Mouse (Mus musculus) hindbrain, postnatal 0 days (tissue): ENCODE results near the gene Slc13a4. TPM values are rescaled to one million over a fixed set of nuclear protein-coding genes. Genes with fewer than 3 reads are reported as not detected.
A peak's percentile ranks its signal among the peaks of the same experiment; 100 is the strongest.

Experiments
- ATAC-seq: fragments of 200-750 bp; cut with Nextera tagmentation; 2 replicates; pipeline ENCODE4 v1.8.0; 2017; ENCODE audit warnings: mild to moderate bottlenecking, moderate TSS enrichment, moderate library complexity
- DNase-seq: peaks from one replicate; pipeline ENCODE4 v3.0.0-alpha.2; 2015; ENCODE audit warnings: low spot score
- H3K27ac ChIP-seq: fragments of 300-500 bp; sonication (generic); 2 replicates; pipeline ENCODE4 v1.5.1; 2014; ENCODE audit warnings: mild to moderate bottlenecking
- H3K27me3 ChIP-seq: fragments of 300-500 bp; sonication (generic); 2 replicates; pipeline ENCODE4 v1.6.1; 2014; ENCODE audit warnings: low read length, mixed read lengths; ENCODE audit not compliant: insufficient read depth
- H3K36me3 ChIP-seq: fragments of 300-500 bp; sonication (generic); 2 replicates; pipeline ENCODE4 v1.6.1; 2014; ENCODE audit warnings: low read length, mixed read lengths; ENCODE audit not compliant: insufficient read depth
- H3K4me1 ChIP-seq: fragments of 300-500 bp; sonication (generic); 2 replicates; pipeline ENCODE4 v1.6.1; 2014; ENCODE audit warnings: antibody characterized with exemption, low read length, mixed read lengths; ENCODE audit not compliant: insufficient read depth
- H3K4me2 ChIP-seq: fragments of 300-500 bp; sonication (generic); 2 replicates; pipeline ENCODE4 v1.6.1; 2014; ENCODE audit warnings: low read depth, mild to moderate bottlenecking, low read length, moderate library complexity, mixed read lengths
- H3K4me3 ChIP-seq: fragments of 300-500 bp; sonication (generic); 2 replicates; pipeline ENCODE4 v1.5.1; 2014; ENCODE audit warnings: low read length
- H3K9ac ChIP-seq: fragments of 300-500 bp; sonication (generic); replicated peaks from 2 replicates; pipeline ENCODE4 v1.6.1; 2014; ENCODE audit warnings: mild to moderate bottlenecking, low read length, moderate library complexity, mixed read lengths
- H3K9me3 ChIP-seq: fragments of 300-500 bp; sonication (generic); 2 replicates; pipeline ENCODE4 v1.6.1; 2016; ENCODE audit warnings: low read length, mixed read lengths
- CTCF ChIP-seq: IDR thresholded peaks from 2 replicates; pipeline ENCODE4 v1.5.1; 2016; ENCODE audit warnings: antibody characterized with exemption, control low read depth, low read depth
- WGBS: fragments of 180-500 bp; shearing (Covaris S2); extraction: QIAGEN DNeasy Blood & Tissue Kit; methylation state at CpG from one replicate; pipeline ENCODE4 v1.1.7; 2014; 5-methylcytosine and 5-hydroxymethylcytosine counted together
- polyA plus RNA-seq: library from polyadenylated mRNA; unstranded; fragments of >200 nt; fragmentation: Nextera tagmentation; extraction: Ambion mirVana; gene quantifications from 2 replicates; pipeline ENCODE4 v1.2.1, GENCODE M21; 2015
- total RNA-seq: library from RNA; depleted of rRNA; stranded (reverse); fragments of >200 nt; gene quantifications from 2 replicates; pipeline ENCODE4 v1.2.3, GENCODE M21; 2014

Gene Slc13a4
- total and polyA plus RNA-seq, 2 experiments from 2014 or later = 14.6 to 22.2 TPM

DNA sequence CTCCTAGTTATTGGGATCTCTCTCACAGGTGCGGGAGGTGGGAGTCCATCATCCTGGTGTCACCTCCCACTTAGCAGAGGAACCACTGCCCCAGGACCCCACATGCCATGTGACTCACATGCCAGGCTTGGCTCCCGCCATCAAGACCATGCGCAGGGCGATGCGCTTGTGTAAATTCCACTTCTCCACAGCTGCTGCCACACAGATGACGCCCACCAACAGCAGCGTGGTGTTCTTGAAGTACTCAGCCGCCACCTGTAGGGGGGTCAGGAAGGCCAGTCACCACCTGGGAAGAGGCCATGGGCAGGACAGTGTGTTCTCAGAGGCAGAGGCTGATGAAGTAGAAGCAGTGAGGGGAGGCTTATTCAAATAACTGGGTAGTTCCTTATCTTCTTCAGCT lies 18.3 kb downstream of the Slc13a4 start:
- H3K27ac ChIP-seq = no peak overlapping the region
- H3K9me3 ChIP-seq = no peaks in the 10 kb centered on the region
- H3K4me3 ChIP-seq = no peak overlapping the region
- H3K4me1 ChIP-seq = peaks cover 8% of the 10 kb centered on the region
- no peaks in the 10 kb centered on the region for H3K27me3 ChIP-seq
- no peak for TF ChIP-seq CTCF
- no peaks in the 10 kb centered on the region for H3K36me3 ChIP-seq
- 95% methylated on average over 8 of the region's 8 CpGs for WGBS
- no peak overlapping the region for H3K9ac ChIP-seq
- no peak for DNase-seq
- ATAC-seq = no peak
- H3K4me2 ChIP-seq = no peak overlapping the region

DNA sequence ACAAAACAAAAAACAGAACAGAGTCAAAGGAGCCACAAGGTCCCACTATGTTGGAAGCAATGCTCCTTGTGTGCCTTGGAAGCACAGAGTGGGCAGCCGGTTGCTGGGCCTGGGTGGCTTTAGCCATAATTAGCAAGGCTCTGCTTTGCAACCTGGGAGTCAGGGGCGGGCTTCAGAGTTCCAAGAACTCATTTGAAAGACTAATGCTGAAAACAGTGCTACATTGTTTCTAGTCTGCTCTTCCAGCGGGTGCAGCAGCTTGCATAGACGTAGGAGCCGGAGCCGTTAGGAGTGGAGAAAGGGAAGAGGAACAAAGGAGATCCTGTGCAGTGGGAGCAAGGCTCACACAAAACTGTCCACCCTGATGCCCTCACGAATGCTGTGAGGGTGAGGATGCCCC lies 19.0 kb downstream of the Slc13a4 start:
- no peaks in the 10 kb centered on the region for H3K27me3 ChIP-seq
- no peak overlapping the region for H3K4me3 ChIP-seq
- H3K27ac ChIP-seq = peak overlapping the region; percentile 67
- no peak overlapping the region for H3K9ac ChIP-seq
- no peak for TF ChIP-seq CTCF
- no peaks in the 10 kb centered on the region for H3K9me3 ChIP-seq
- no peaks in the 10 kb centered on the region for H3K36me3 ChIP-seq
- ATAC-seq (peak; percentile 70), DNase-seq (peak; percentile 48)
- 20% methylated on average over 7 of the region's 7 CpGs for WGBS
- no peak overlapping the region for H3K4me2 ChIP-seq
- peaks cover 8% of the 10 kb centered on the region for H3K4me1 ChIP-seq

DNA sequence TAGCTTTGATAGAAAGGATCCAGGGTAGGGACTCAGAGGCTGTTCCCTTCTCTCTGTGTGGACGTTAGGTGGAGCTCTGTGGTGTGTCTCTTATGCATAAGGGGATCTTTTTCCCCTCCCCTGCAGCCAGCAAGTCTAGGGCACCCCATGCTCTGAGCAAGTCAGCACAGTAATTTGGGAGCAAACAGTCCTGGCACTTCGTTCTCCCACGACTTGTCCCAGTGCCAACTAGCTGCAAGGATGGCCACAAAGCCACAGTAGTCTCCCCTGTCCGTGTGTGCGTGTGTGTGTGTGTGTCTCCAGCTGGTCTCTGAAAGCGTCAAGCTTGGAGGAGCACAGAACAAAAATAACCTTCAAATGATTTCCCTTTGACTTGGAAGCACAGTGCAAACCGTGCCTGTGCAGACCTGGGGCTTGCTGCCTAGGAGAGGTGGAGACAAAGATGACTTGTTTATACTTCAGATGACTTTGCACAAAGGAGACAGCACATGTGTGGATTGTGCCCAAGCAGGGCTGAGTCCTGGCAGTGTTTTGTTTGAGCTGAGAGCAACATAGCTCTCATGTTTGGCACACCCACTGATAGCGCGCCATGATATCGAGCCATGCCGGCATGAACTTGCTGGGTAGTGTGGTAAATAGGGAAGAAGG lies 19.7 kb downstream of the Slc13a4 start:
- Histone ChIP-seq H3K36me3 (no peaks in the 10 kb centered on the region), H3K27me3 (no peaks in the 10 kb centered on the region), H3K9ac (no peak overlapping the region), H3K9me3 (no peaks in the 10 kb centered on the region), H3K27ac (peak overlapping the region; percentile 67), H3K4me2 (peak overlapping the region; percentile 23; the same call in 1 of the 2 replicates), H3K4me3 (no peak overlapping the region), H3K4me1 (peaks cover 8% of the 10 kb centered on the region)
- peak; percentile 76 for DNase-seq
- TF ChIP-seq CTCF = peak; percentile 35; the same call in 1 of the 2 replicates
- peak; percentile 83 for ATAC-seq
- WGBS = 30% methylated on average over 11 of the region's 11 CpGs

DNA sequence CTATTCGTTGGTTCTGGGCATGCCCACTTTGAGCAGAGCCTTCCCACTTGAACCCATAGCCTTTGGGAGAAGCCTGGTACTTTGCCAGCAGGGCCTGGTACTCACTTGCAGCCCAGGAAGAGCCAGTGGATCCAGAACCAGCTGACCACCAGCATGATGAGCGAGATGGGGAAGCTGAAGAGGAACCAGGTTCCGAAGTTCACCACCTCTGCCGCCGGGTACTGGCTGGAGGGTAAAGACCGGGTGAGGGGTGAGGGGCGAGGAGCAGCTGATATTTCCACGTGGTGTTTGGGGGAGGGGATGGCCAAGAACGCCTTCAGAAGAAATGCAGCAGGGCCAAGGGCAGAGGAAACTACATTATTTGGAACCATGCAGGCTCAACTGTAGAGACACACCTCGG lies 28.6 kb downstream of the Slc13a4 start:
- no peak for DNase-seq
- Histone ChIP-seq H3K9ac (no peak overlapping the region), H3K9me3 (no peaks in the 10 kb centered on the region), H3K4me3 (no peak overlapping the region), H3K27ac (no peak overlapping the region), H3K36me3 (no peaks in the 10 kb centered on the region), H3K4me2 (no peak overlapping the region), H3K4me1 (no peaks in the 10 kb centered on the region), H3K27me3 (no peaks in the 10 kb centered on the region)
- WGBS = 90% methylated on average over 10 of the region's 10 CpGs
- no peak for TF ChIP-seq CTCF
- ATAC-seq = no peak

DNA sequence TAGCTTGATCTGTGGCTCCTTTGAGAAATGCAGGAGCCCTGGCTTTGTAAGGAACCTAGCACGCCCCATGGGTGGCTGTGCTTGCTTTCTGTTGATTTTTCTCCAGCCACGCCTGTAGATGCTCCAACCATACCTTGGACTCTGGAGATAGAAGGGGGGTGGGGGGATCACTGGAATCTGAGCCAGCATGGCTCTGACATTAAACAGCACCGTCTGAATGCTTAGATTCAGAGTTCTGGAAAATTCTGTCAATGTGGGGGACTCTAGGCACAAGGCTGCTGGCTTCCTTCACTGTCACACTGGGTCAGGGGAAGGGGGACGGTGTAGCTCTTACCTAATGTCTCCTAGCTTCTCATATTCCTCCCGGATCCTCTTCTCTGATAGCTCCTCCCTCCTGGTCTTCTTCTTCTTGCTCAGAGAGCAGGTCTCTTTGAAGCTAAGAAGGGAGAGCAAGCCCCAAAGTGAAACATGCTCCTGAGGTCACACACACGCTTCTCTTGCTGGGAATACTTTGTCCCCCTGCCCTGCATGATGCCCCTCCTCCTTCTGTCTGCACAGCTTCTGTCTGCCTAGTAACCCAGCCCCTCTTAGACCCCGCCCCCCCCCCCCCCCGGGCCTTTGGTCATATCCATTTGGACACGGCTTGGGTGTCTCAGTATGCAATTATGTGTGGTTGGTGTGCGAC lies 29.9 kb downstream of the Slc13a4 start:
- TF ChIP-seq CTCF = no peak
- WGBS = 54% methylated on average over 10 of the region's 10 CpGs
- Histone ChIP-seq H3K4me1 (no peaks in the 10 kb centered on the region), H3K4me2 (no peak overlapping the region), H3K27me3 (no peaks in the 10 kb centered on the region), H3K9me3 (no peaks in the 10 kb centered on the region), H3K4me3 (no peak overlapping the region), H3K27ac (no peak overlapping the region), H3K9ac (no peak overlapping the region), H3K36me3 (no peaks in the 10 kb centered on the region)
- ATAC-seq = no peak
- DNase-seq = no peak

DNA sequence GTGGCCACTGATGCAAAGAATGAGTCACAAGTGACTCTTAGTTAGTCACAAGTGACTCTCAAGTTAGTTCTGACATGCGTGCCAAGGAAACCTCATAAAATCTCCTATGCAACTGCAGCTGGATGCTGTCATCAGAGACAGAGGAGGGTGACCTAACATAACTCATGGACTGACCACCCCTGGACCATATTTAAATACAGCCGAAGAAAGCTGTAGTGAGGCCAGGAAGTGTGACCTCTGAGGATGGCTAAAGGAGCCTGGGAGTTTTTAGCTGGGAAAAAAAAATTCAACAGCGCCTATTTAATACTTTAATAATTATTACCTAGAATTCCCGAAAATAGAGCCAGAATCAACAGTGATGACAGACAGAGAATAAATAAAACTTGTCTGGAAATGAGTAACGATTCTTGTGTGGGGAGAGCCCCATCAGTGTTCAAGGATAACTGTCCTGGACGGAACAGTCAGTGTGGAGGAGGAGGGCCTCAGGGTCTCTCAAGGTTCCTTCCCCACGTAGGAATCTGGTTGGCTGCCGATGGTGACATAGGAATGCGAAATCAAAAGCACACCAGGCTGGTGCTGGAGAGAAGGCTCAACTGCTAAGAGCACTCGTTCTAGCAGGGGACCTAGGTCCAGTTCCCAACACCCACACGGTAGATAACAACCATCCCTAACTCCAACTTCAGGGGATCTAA lies 34.4 kb downstream of the Slc13a4 start:
- Histone ChIP-seq H3K36me3 (no peaks in the 10 kb centered on the region), H3K4me2 (no peak overlapping the region), H3K9ac (no peak overlapping the region), H3K4me3 (no peak overlapping the region), H3K27ac (no peak overlapping the region), H3K4me1 (no peaks in the 10 kb centered on the region), H3K27me3 (no peaks in the 10 kb centered on the region), H3K9me3 (no peaks in the 10 kb centered on the region)
- ATAC-seq (no peak), DNase-seq (no peak)
- no peak for TF ChIP-seq CTCF
- WGBS = 83% methylated on average over 11 of the region's 11 CpGs
